Mouse (Mus musculus): ENCODE results near the gene Agr3.

Gene Agr3

DNA sequence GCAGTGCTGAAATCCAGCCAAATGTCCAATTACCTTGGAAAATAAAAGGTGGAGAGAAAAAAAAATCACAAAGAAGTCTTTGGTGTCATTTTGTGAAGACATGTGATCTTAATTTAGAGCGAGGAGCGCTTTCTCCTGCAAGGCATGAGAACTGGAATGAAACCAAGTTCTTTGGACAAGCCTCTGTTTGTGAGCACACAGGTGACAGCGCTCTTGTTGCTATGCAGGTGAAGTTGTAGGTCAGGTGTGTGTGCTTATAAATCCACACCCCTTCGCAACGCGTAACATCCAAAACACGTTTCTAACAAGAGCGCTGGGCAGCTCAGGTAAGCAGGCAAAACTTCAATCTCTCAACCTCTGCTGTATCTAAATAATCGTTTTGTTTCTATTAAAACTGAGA, at the start of gene Agr3:
TSS of gene Agr3 (plus strand) at position 219 of the 400 bp plus-strand sequence.
- DNase-seq (ENCODE audit: low read depth, low spot score) = no peak

DNA sequence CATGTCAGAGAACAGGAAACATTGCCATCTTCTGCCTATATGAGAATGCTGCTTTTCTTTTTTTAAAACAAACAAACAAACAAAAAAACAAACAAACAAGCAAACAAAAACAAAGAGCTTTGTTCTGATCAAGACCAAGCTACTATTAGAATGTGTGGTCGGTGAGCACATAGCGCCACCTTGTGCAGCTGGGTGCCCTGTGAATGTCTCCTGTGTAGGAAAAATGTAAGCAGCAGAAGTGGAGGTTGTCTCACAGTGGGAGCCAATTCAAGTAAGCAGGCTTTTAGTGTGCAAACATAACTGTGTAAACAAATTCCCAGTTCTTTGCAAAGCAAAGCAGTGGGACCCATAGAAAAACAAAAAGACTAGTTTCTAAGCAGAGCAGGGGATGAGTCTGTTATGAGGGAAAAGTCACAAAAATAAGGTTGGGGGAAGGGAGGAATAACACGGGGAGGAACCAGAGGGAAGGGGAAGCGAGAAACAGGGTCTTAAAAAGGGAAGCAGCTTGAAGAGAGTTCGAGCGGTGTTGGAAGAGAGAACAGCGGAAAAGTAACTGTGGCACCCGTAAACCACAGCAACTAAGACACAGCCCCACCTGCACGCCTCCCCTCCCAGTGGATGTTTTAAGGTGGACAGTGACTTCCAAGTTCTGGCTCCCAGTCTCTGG, 40.4 kb upstream of the Agr3 start:
- no peak for DNase-seq (ENCODE audit: low read depth, low spot score)

- DNase-seq (ENCODE audit: low read depth, low spot score) = no peak
Measured at GRCm38 (mm10) chr12:35889383-35889782, 36.0 kb upstream of the Agr3 start.

DNA sequence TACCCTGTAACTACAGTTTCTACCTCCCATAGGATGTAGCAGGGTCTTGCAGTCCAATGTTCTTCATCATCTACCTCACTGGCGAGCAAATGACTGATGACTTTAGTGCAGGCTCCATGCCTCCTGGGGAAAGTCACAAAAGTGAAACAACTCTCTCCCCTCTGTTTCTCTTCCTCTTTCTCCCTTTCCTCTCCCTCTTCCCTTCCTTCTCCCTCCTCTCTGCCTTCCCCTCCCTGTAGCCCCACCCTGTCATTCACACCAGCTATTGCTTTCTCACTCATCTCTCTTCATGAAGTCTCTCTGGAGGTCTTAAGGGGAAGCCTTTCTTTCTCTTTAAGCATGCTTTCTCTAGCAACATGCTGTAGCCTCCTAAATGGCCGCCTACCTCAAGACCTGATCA, 34.7 kb upstream of the Agr3 start:
- no peak for DNase-seq (ENCODE audit: low read depth, low spot score)

DNA sequence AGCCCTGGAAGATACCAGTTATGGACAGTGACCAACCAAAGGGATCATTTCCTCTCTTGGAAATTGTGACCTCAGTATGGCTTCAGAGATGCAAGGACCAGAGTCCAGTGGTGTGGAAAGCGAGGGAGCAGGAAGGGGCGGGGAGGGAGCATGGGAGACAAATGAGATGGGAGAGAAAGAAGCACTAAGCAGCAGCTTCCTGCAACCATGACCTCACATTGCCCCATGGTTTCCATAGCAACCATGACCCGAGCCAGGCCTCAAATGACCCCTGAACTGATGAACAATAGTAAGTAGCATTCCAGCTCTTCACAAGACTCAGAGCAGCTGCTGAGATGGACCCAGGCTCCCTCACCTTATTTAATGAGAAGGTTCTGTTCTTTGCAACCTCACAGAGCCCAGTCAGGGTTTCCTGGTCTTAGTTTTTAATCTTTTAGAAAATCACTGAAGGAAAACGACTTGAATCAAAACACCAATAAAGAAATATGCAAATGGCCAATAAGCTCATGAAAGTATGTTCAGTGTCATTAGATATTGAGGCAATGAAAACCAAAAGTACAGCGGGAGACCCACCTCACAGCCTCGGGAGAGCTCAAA, 31.0 kb upstream of the Agr3 start:
- no peak for DNase-seq (ENCODE audit: low read depth, low spot score)

DNA sequence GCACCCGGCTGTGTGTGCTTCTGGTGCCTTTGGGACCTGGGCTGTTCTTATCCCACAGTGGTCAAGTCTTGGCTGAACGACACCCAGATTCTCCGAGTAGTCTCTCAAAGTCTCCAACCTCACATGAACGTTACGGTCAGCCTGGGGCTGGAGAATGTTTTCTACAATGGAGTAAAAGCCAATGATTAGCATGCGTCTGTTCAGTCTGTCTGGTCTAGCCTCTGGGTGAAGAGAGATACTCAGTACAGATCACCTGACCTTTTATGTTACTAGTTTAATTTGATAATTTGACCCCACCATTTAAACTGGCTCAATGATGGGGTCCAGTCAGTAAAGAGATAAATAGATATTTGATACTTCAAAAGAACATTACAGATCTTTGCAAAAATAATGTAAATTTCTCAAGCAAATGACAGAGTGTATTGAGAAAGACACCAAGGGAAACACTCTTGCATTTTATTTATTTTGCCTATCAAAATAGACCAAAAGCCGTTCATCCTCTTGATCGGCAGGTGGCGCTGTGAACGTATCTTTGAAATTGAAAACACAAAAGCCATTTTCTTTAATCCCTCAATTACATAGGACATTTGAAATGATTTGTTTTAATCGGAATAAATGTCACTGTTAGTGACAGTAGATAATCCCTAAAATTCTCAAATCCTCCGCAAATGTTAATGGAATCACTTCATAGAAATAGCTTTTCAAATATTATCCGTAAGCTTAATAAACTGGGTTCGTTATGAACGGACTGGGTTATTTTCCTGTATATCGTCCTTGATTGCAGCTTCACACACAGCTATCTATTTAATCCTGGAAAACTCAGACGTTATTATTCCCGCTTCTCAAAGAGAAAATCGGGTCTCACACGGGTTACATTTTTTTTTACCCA, 29.3 kb upstream of the Agr3 start:
- peak; percentile 66 for DNase-seq (ENCODE audit: low read depth, low spot score)

DNA sequence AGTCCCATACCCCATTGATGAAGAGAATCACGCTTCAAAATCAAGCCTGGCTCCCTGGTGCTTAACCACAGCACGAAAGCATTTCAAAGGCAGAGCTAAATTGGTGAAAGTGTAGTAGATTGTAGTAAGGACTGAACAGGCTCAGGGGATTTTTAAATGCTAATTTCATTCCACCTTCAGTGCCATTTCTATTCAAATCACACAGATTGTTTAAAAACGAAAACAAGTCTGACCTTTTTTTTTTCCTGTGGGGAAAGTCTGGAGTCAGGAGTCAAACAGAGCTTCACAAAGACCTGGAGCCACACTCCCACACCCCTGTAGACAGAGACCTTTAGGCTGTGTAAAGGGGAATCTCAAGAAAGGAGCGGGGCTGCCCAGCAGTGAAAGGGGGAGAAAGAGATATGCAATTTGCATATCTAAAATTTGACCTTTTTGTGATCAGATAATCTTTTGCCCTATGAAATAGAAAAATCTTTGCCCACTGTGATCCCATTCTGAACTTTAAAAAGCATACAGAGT, 28.6 kb upstream of the Agr3 start:
- no peak for DNase-seq (ENCODE audit: low read depth, low spot score)

- no peak for DNase-seq (ENCODE audit: low read depth, low spot score)
Measured at GRCm38 (mm10) chr12:35910632-35911031, 14.8 kb upstream of the Agr3 start.

- DNase-seq (ENCODE audit: low read depth, low spot score) = no peak
Measured at GRCm38 (mm10) chr12:35915813-35916212, 9.6 kb upstream of the Agr3 start.

- DNase-seq (ENCODE audit: low read depth, low spot score) = no peak
Measured at GRCm38 (mm10) chr12:35916467-35916866, 9.0 kb upstream of the Agr3 start.

- no peak for DNase-seq (ENCODE audit: low read depth, low spot score)
Measured at GRCm38 (mm10) chr12:35918031-35918430, 7.4 kb upstream of the Agr3 start.

GRCm38 (mm10) chr12:35927804-35928203, 2.4 kb downstream of the Agr3 start:
- no peak for DNase-seq (ENCODE audit: low read depth, low spot score)

DNA sequence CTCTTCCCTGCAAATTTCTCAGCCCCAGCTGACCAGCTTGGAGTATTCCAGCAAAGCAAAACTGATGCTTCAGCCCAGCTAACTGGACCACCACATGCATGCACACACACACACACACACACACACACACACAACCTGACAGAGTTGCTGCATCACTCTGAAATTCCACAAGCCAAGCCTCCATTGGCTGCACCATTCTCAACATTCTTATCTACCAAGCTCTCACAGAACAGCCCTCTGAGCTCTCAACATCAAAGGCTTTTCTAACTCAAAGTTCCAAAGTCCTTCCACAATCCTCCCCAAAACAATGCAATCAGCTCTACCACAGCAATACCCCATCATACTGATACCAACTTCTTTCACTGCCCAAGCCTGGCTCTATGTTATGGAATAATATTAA, 7.4 kb downstream of the Agr3 start:
- DNase-seq (ENCODE audit: low read depth, low spot score) = no peak

- no peak for DNase-seq (ENCODE audit: low read depth, low spot score)
Measured at GRCm38 (mm10) chr12:35951757-35952156, 26.3 kb downstream of the Agr3 start.

- DNase-seq (ENCODE audit: low read depth, low spot score) = no peak
Measured at GRCm38 (mm10) chr12:35957235-35957634, 31.8 kb downstream of the Agr3 start.

GRCm38 (mm10) chr12:35966098-35966767, 40.8 kb downstream of the Agr3 start:
- DNase-seq (ENCODE audit: low read depth, low spot score) = no peak

- DNase-seq (ENCODE audit: low read depth, low spot score) = no peak
Measured at GRCm38 (mm10) chr12:35966768-35967141, 41.3 kb downstream of the Agr3 start.

DNA sequence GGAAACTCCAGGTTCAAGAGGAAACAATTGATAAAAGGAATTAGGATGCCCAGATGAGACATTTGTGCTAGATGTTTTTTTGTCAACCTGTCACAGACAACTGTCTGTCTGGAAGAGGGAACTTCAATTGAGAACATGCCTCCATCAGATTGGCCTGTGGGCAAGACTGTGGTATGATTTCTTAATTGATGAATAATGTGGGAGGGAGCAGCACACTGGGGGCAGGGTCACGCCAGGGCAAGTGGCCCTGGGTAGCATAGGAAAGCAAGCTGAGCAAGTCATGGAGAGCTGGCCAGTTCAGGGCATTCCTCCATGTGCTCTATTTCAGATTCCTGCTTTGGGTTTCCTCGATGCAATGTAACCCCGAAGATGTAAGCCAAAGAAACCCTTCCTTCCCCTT, 50.5 kb downstream of the Agr3 start:
- no peak for DNase-seq (ENCODE audit: low read depth, low spot score)

GRCm38 (mm10) chr12:35977633-35978246, 52.3 kb downstream of the Agr3 start:
- no peak for DNase-seq (ENCODE audit: low read depth, low spot score)

- DNase-seq (ENCODE audit: low read depth, low spot score) = no peak
Measured at GRCm38 (mm10) chr12:35979625-35980024, 54.2 kb downstream of the Agr3 start.

GRCm38 (mm10) chr12:35981732-35982360, 56.4 kb downstream of the Agr3 start:
- no peak for DNase-seq (ENCODE audit: low read depth, low spot score)

Measured in forelimb bud, embryonic 11.5 days (tissue).